Mouse (Mus musculus) myocyte (in vitro differentiated cells): ENCODE data around the gene Colec11. TPM values are rescaled to one million over a fixed set of nuclear protein-coding genes. Genes with fewer than 3 reads are reported as not detected.

ENCODE experiments used
- H3K27me3 ChIP-seq: one replicate; pipeline ENCODE4 v1.6.1; 2011; ENCODE audit not compliant: control insufficient read depth, insufficient read depth, insufficient read length
- H3K36me3 ChIP-seq: one replicate; pipeline ENCODE4 v1.6.1; 2011; ENCODE audit not compliant: control insufficient read depth, insufficient read depth
- H3K4me2 ChIP-seq: one replicate; pipeline ENCODE4 v1.6.1; 2011; ENCODE audit warnings: low read depth, control low read depth
- H3K4me3 ChIP-seq: one replicate; pipeline ENCODE4 v1.5.1; 2011; ENCODE audit warnings: mild to moderate bottlenecking, control low read depth, moderate library complexity
- H3K79me2 ChIP-seq: one replicate; pipeline ENCODE4 v1.6.1; 2011; ENCODE audit not compliant: control insufficient read depth, insufficient read depth
- H3ac ChIP-seq: one replicate; pipeline ENCODE4 v1.6.1; 2011; ENCODE audit not compliant: control insufficient read depth, insufficient read length
- CEBPB ChIP-seq: IDR thresholded peaks from 2 replicates; pipeline ENCODE4 v1.6.1; 2011; ENCODE audit warnings: mild to moderate bottlenecking, moderate library complexity; ENCODE audit not compliant: poor library complexity, insufficient read depth, severe bottlenecking
- E2F4 ChIP-seq: IDR thresholded peaks from one replicate; pipeline ENCODE4 v1.6.1; 2011; ENCODE audit warnings: mild to moderate bottlenecking, control low read depth, moderate library complexity; ENCODE audit not compliant: insufficient read depth
- MAX ChIP-seq: IDR thresholded peaks from one replicate; pipeline ENCODE4 v1.6.1; 2011; ENCODE audit warnings: low read depth, mild to moderate bottlenecking, control low read depth
- MYOD1 ChIP-seq, 3 experiments: IDR thresholded peaks; one replicate each; pipeline ENCODE4 v1.6.1; 2011; ENCODE audit warnings: control low read depth in 2 of 3, low read depth in 2 of 3, mild to moderate bottlenecking in 2 of 3, moderate library complexity in 1 of 3; ENCODE audit not compliant: insufficient read length in 2 of 3, control insufficient read depth in 1 of 3
- MYOG ChIP-seq, 3 experiments: IDR thresholded peaks; one replicate each; pipeline ENCODE4 v1.6.1; 2011; ENCODE audit warnings: control low read depth in 2 of 3, low read depth in 2 of 3, mild to moderate bottlenecking in 2 of 3; ENCODE audit not compliant: insufficient read length in 2 of 3, control insufficient read depth in 1 of 3, insufficient read depth in 1 of 3
- POLR2A ChIP-seq: IDR thresholded peaks from one replicate; pipeline ENCODE4 v1.6.1; 2011; ENCODE audit warnings: low read depth, mild to moderate bottlenecking, control low read depth, moderate library complexity; ENCODE audit not compliant: insufficient read length
- POLR2AphosphoS2 ChIP-seq: IDR thresholded peaks from one replicate; pipeline ENCODE4 v1.6.1; 2011; ENCODE audit warnings: low read depth, control low read depth; ENCODE audit not compliant: insufficient read length
- REST ChIP-seq: IDR thresholded peaks from one replicate; pipeline ENCODE4 v1.6.1; 2011; ENCODE audit warnings: mild to moderate bottlenecking, control low read depth, moderate library complexity; ENCODE audit not compliant: insufficient read depth, insufficient read length
- SRF ChIP-seq: IDR thresholded peaks from one replicate; pipeline ENCODE4 v1.6.1; 2011; ENCODE audit warnings: low read depth; ENCODE audit not compliant: control insufficient read depth, insufficient read length
- TCF12 ChIP-seq: IDR thresholded peaks from one replicate; pipeline ENCODE4 v1.6.1; 2011; ENCODE audit warnings: mild to moderate bottlenecking, control low read depth; ENCODE audit not compliant: poor library complexity, insufficient read depth, severe bottlenecking
- TCF3 ChIP-seq: IDR thresholded peaks from one replicate; pipeline ENCODE4 v1.6.1; 2011; ENCODE audit warnings: low read depth, control low read depth; ENCODE audit not compliant: insufficient read length
- USF1 ChIP-seq: IDR thresholded peaks from one replicate; pipeline ENCODE4 v1.6.1; 2011; ENCODE audit warnings: low read depth, mild to moderate bottlenecking, control low read depth, moderate library complexity
- polyA plus RNA-seq: library from polyadenylated mRNA; unstranded; fragments of >200 nt; fragmentation: generic; extraction: Trizol; gene quantifications from one replicate; pipeline ENCODE4 v1.2.1, GENCODE M21; 2012; ENCODE audit warnings: missing spikeins

The Colec11 gene
- polyA plus RNA-seq, 1 experiment, result 0.06 TPM

DNA sequence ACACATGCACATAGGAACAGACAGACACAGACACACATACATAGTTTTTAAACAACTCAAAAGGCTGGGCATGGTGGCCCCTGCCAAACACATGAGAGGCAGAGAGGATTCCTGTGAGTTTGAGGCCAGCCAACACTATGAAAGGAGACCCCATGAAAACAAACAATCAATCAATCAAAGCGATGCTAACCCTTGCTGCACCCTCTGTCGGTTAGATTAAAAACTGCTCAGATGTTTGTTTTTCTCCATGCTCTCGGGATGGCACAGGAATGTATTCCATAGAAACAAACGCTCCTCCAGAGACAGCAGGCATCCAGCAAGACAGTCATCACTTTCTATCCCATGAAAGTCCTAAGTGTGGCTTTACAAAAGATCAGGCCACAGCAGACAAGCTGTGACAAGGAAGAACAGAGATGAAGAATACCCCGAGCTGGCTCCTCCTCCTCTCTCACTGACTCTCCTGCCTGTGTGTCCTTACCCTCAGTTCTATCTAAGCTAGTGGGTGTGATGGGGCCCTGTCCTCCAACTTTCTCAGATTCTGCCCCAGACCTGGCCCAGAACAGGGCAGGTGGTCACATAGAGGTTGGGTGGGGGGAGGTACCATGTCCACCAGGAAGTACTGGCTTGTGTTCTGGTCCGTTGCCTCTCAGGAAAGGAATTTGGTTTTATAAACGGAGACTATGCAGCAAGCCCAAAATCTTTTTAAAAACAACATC, 1.6 kb downstream of the Colec11 start:
- Histone ChIP-seq H3K36me3 (no peaks in the 10 kb centered on the region), H3K4me3 (no peak overlapping the region), H3K4me2 (no peak overlapping the region), H3K27me3 (peaks cover 5% of the 10 kb centered on the region), H3ac (no peak overlapping the region), H3K79me2 (no peaks in the 10 kb centered on the region)
- TF ChIP-seq USF1, result no peak
- no peak for TF ChIP-seq TCF12
- no peak for TF ChIP-seq POLR2AphosphoS2
- TF ChIP-seq MAX, result no peak
- no peak for TF ChIP-seq TCF3
- no peak for TF ChIP-seq MYOG (IDR thresholded peaks at IDR 0.05; ENCODE audit: control insufficient read depth in 1 of 3, insufficient read depth in 1 of 3, insufficient read length in 2 of 3, low read depth in 2 of 3)
- no peak for TF ChIP-seq SRF
- no peak for TF ChIP-seq CEBPB
- no peak for TF ChIP-seq E2F4
- no peak for TF ChIP-seq MYOD1 (IDR thresholded peaks at IDR 0.05; ENCODE audit: control insufficient read depth in 1 of 3, insufficient read length in 2 of 3, low read depth in 2 of 3)
- no peak for TF ChIP-seq REST
- TF ChIP-seq POLR2A, result no peak

DNA sequence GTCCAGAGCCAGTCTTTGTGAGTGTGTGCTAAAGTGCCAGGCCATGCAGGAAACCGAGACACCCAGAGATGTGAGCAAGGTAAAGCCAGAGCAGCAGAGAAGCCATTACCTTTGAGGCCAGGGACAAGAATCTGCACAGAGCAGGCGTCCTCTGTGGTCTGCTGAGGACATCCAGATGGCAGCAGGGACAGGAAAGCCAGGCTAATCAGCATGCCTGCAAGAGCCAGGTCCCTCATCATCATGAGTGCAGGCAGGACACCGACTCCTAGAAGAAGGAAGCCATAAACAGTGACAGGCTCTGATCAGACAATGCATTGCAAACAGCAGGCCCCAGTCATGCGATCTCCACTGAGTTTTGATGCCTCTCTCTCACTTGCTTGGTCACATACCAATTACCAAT, 5.9 kb downstream of the Colec11 start:
- Histone ChIP-seq H3K79me2 (no peaks in the 10 kb centered on the region), H3ac (no peak overlapping the region), H3K36me3 (no peaks in the 10 kb centered on the region), H3K4me2 (no peak overlapping the region), H3K4me3 (no peak overlapping the region), H3K27me3 (peaks cover 5% of the 10 kb centered on the region)
- TF ChIP-seq MAX, result no peak
- TF ChIP-seq POLR2AphosphoS2, result no peak
- TF ChIP-seq MYOD1 (IDR thresholded peaks at IDR 0.05; ENCODE audit: control insufficient read depth in 1 of 3, insufficient read length in 2 of 3, low read depth in 2 of 3), result no peak
- no peak for TF ChIP-seq TCF3
- TF ChIP-seq POLR2A, result no peak
- no peak for TF ChIP-seq MYOG (IDR thresholded peaks at IDR 0.05; ENCODE audit: control insufficient read depth in 1 of 3, insufficient read depth in 1 of 3, insufficient read length in 2 of 3, low read depth in 2 of 3)
- TF ChIP-seq E2F4, result no peak
- no peak for TF ChIP-seq TCF12
- TF ChIP-seq SRF, result no peak
- no peak for TF ChIP-seq USF1
- TF ChIP-seq CEBPB, result no peak
- no peak for TF ChIP-seq REST

DNA sequence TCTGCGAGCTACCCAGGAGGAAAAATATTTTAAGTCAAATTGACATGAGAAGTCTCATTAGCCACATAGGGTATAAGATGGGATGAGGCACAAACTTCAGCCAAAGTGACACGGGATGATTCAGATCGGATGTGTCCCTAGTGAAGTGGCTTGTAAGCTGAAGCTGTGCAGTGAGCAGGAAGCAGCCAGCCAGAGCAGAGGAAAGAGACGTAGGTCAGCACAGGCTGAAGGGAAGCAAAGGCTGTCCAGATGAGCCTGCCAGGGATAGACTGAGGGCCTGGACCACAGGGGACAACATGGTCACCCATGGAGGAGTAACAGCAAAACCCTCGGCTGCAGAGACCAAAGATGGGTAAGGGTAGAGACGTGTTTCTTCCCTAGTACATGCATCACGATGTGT, 8.8 kb downstream of the Colec11 start:
- Histone ChIP-seq H3K4me3 (no peak overlapping the region), H3K27me3 (no peaks in the 10 kb centered on the region), H3K79me2 (no peaks in the 10 kb centered on the region), H3ac (no peak overlapping the region), H3K36me3 (no peaks in the 10 kb centered on the region), H3K4me2 (no peak overlapping the region)
- TF ChIP-seq MYOG (IDR thresholded peaks at IDR 0.05; ENCODE audit: control insufficient read depth in 1 of 3, insufficient read depth in 1 of 3, insufficient read length in 2 of 3, low read depth in 2 of 3), result no peak
- no peak for TF ChIP-seq MAX
- no peak for TF ChIP-seq TCF12
- no peak for TF ChIP-seq POLR2A
- no peak for TF ChIP-seq SRF
- no peak for TF ChIP-seq CEBPB
- no peak for TF ChIP-seq POLR2AphosphoS2
- no peak for TF ChIP-seq REST
- no peak for TF ChIP-seq USF1
- TF ChIP-seq TCF3, result no peak
- no peak for TF ChIP-seq MYOD1 (IDR thresholded peaks at IDR 0.05; ENCODE audit: control insufficient read depth in 1 of 3, insufficient read length in 2 of 3, low read depth in 2 of 3)
- TF ChIP-seq E2F4, result no peak

DNA sequence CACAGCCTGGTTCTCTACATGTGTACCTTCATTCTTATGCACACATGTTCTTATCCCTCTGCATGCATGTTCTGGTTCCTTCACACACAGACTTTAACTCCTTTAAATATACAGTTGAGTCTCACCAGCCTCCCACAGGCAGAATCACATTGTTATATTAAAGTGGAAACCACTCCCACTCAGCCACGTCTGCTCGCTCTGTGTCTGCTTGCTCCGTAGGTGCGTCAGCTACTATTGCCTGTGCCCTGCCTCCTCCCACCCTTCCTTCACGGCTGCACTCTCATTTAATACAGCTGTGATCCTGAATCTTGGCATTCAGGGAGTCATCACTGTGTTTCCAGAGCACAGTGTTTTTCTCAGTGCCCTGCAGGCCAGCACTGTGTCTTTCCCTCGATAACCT, 10.8 kb downstream of the Colec11 start:
- Histone ChIP-seq H3ac (no peak overlapping the region), H3K4me2 (no peak overlapping the region), H3K4me3 (no peak overlapping the region), H3K27me3 (peaks cover 9% of the 10 kb centered on the region), H3K79me2 (no peaks in the 10 kb centered on the region), H3K36me3 (no peaks in the 10 kb centered on the region)
- no peak for TF ChIP-seq E2F4
- no peak for TF ChIP-seq POLR2A
- TF ChIP-seq SRF, result no peak
- TF ChIP-seq MYOG (IDR thresholded peaks at IDR 0.05; ENCODE audit: control insufficient read depth in 1 of 3, insufficient read depth in 1 of 3, insufficient read length in 2 of 3, low read depth in 2 of 3), result no peak
- TF ChIP-seq POLR2AphosphoS2, result no peak

DNA sequence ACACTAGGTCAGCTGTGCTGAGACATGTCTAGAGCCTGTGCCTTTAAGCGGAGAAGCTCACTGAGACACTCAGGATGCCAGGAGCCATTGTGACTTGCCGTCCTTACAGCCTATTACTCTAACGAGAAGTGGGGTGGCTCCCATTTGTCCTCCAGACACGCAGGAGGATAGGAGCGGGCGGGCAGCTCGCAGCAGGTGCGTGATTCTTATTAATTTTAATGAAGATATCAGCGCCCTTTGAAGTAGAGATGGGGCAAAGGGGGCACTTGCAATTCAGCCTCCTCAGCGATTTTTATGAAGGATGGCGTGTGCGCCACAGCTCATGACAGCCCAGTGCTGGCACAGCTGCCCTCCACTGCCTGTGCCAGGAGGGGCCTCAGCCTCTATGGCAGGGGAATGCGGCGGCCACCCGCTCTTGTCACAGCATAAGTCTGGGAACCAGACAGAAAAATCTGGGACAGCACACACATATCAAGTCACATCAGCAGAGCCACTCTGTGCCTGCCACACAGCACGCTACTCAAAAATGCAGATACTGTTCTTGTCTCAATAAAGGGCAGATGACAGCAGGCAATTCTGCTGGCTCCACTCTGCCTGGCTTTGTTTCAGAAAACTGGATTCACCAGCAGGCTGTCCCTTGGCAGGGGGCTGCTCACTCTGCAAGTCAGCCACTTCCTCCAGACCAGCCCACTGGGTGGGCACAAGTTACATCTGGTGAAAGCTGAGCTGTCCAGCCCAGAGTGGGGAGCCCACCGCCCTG, 15.5 kb downstream of the Colec11 start:
- no peaks in the 10 kb centered on the region for H3K36me3 ChIP-seq
- no peak overlapping the region for H3ac ChIP-seq
- H3K4me3 ChIP-seq, result no peak overlapping the region
- H3K27me3 ChIP-seq, result peaks cover 14% of the 10 kb centered on the region
- TF ChIP-seq TCF3 (no peak), CEBPB (no peak), TCF12 (no peak), USF1 (no peak), MYOG (IDR thresholded peaks at IDR 0.05; ENCODE audit: control insufficient read depth in 1 of 3, insufficient read depth in 1 of 3, insufficient read length in 2 of 3, low read depth in 2 of 3) (no peak), MYOD1 (IDR thresholded peaks at IDR 0.05; ENCODE audit: control insufficient read depth in 1 of 3, insufficient read length in 2 of 3, low read depth in 2 of 3) (no peak), SRF (no peak), REST (no peak), POLR2A (no peak), E2F4 (no peak), MAX (no peak), POLR2AphosphoS2 (no peak)
- no peak overlapping the region for H3K4me2 ChIP-seq
- no peaks in the 10 kb centered on the region for H3K79me2 ChIP-seq
